Mouse (Mus musculus): Measurements from ENCODE around the gene Glcci1. TPM values are rescaled to one million over a fixed set of nuclear protein-coding genes. Genes with fewer than 3 reads are reported as not detected.

The Glcci1 gene
- total RNA-seq, 1 experiment from 2014 or later, result 37.4 TPM

DNA sequence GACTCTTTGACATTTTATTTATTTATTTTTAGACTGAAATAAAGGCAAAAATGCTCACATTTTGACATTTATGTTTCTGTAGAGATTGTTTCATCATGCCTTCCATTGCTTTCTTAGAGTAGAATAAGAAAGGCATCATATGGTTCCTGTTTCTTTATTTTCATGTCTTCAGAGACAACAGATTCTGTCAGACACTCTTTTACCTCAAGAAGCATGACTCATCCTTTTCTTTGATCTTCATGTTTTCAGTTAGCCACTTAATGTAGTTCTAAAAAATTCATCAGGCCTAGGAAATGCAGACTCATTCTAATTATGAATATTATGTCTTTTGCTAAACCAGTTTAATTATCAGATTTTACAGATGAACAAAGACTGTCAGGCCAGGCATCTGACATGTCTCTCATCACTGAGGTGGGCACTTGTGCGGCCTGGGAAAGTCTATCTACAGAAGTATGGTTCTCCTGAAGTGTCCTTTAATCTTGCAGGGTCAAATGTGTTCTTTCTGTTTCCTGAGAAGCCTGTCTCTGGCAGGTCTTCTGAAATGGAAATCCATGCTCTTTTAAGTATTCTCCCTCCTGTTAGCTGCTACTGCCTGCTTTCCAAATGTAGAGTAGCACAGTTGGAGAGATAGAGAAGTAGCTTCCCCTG lies 19.3 kb upstream of the Glcci1 start:
- ATAC-seq (ENCODE audit: extremely low read depth, insufficient number of reproducible peaks, low FRiP score, poor library complexity, severe bottlenecking), result no peak

DNA sequence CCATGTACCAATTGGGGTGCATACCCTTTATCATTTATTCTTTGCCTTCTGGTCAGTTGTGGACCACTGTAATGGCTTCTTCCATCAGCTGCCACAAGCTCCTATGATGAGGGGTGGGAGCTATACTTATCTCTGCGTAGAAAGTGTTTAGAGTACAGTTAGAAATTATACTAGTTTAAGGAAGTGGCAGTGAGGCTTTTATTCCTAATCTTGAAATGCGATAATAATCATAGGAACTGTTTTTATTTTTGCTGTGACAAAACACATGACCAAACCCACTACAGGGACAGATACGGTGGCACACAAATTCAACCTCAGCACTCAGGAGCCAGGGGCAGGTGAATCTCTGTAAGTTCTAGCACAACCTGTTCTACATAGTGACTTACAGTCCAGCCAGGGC lies 17.2 kb upstream of the Glcci1 start:
- no peak for ATAC-seq (ENCODE audit: extremely low read depth, insufficient number of reproducible peaks, low FRiP score, poor library complexity, severe bottlenecking)

DNA sequence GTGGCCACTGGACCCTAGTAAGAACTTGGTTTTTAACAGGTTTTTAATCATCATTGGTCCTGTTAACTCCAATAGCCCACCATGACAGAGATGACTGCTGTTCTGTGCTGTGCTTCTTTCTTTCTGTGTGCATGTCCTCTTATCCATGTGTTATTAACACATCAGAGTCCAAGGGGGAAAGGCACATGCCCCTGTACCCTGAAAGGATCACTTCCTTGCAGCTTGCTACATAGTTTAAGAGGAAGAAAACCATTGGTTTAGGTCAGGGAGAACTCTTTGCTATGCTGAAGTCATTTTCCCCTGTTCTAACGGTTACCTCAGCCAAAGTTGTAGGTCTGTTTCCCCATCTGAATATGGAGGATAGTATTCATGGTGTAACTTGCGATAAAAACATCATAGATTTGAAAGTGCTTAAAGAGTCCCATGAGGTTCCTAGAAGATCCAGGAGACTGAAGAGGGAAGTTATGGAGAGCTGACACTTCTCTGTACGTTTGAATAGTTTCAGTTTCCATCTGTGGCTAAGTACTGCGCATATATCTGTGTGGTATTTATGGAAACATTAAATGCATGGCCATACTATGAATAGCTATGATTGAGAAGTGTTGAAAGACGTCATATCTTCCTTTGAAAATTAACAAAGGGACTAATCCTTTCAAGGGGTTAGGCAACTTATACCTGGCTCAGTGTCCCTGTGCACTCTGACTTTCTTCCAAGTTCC lies 14.1 kb upstream of the Glcci1 start:
- peak; percentile 54; the same call in 1 of the 2 replicates for ATAC-seq (ENCODE audit: extremely low read depth, insufficient number of reproducible peaks, low FRiP score, poor library complexity, severe bottlenecking)

DNA sequence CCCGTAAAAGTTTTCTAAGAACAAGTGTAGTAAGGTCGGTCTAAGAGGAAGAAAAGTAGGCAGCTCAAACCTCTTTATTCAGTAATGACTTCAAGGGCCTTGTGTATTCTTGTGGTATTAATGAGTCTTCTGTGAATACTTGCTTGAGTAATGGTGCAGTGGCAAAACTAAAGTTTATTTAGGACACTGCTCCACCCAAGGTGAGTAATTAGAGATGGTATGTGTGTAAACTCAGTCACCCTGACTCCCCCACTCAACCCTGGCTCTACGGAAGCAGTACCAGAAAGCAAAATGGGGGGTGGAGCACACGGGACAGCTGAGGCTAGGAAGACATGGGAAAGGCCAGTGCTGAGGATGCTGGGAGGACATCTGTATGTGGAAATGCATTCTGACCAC lies 13.6 kb upstream of the Glcci1 start:
- ATAC-seq (ENCODE audit: extremely low read depth, insufficient number of reproducible peaks, low FRiP score, poor library complexity, severe bottlenecking), result no peak

DNA sequence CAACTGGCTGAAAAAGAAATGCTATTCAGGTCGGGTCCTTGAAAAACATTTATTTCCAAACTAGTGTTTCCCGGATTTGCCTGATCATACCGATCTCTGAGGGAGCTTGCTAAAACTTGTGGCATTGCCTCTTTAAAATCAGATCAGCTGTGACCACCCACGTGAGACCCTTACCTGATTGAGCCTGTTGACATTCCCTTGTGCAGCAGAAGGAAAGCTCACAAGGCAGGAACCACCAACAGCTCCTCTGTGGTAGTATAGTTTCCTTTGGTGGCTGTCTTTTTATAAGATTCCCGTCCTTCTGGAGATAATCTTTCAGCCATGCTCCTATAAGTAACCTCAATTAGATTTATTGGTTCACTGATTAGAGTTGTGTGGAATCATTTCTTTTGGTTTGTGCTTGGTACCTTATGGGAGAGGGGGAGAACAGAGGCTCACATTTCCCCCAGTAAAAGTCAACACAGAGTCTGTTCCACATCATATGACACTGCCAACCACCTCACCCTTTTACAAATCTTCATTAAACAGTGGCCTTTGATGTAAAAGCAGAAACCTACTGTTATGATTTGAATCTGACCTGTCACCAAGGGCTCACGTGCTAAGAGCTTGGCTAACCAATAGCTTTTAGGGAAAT lies 12.0 kb upstream of the Glcci1 start:
- ATAC-seq (ENCODE audit: extremely low read depth, insufficient number of reproducible peaks, low FRiP score, poor library complexity, severe bottlenecking), result no peak

DNA sequence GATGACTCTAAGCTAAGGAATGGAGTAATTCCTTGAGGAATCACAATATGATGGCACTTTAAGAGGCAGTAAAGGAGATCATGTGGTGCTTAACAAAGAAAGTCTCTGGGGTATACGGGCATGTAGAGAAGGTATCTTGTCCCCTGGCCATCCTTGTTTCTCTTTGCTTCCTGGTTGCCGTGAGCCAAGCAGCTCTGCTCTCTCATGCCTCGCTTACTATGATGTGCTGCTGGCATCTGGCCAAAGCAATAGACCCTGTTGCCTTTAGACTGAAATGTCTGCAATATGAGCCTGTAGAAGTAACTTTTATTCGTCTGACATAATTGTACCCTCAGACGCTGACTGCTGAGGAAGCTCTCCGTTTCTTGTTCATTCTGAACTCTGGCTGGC lies 11.5 kb upstream of the Glcci1 start:
- no peak for ATAC-seq (ENCODE audit: extremely low read depth, insufficient number of reproducible peaks, low FRiP score, poor library complexity, severe bottlenecking)

DNA sequence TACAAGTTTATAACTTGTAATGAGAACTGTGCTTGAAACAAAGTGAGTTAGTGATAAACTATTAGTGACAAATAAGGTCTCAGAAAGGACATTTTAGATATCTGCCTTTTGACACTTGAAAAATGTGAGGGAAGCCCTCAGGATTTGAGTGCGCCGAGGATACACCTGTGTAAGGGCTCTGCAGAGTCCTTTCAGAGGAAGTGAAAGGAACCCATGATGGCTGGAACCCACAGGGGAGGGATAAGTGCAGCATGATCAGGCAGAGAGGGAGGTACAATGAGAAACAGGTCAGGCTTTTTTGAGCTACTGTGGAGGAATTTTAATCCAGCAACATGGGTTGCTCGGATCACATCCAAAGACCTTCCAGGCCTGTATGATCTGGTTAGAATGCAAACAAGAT lies 10.4 kb upstream of the Glcci1 start:
- ATAC-seq (ENCODE audit: extremely low read depth, insufficient number of reproducible peaks, low FRiP score, poor library complexity, severe bottlenecking), result peak; percentile 73

DNA sequence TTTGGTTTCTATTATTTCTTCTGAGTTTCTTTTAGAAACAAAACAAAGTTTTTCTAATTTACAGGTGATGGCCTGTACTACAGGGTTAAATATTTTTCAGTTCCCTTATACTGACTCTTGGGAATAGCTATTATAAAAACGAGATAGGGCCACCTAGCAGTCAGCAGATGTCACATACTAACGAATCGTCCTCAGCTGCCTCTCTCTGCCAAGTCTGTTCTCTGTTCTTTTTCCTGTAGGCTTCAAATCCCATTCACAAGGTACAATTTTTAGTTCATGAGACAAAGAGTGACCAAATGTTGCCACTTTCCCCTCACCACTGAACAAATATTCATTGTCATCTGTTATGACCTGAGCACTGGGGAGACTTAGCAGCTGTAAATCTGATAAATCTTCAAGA lies 5.4 kb upstream of the Glcci1 start:
- no peak for ATAC-seq (ENCODE audit: extremely low read depth, insufficient number of reproducible peaks, low FRiP score, poor library complexity, severe bottlenecking)

DNA sequence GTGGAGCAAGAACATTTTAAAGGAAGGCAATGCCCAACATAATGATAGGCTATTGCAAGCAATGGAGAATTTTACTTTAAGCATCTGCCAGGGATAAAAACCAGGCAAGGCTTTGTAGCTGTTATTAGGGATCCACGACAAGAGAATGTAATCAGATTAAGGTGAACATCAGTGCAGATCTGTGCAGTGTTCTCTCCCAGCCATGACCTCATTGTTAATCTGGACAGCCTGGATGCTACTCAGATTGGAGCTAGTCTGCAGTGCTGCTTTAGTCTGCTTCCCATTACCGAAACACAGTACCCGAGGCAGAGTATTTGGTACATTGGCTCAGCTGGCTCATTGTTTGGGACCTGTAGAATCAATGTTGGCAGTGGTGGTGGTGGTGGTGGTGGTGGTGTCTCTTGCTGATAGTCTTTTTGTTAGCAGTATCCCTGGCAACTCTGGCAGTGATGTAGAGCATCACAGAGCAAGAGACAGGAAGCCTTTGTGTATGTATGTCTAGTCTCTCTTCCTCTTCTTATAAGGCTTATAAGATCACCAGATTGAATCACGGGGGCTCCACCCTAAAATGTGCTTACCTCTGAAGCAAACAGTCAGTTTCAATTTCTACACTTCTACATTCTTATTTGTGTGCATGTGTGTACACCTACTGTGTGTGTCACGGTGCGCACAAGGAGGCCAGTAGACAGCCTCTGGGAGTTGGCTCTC lies 4.7 kb upstream of the Glcci1 start:
- ATAC-seq (ENCODE audit: extremely low read depth, insufficient number of reproducible peaks, low FRiP score, poor library complexity, severe bottlenecking), result peak; percentile 69

DNA sequence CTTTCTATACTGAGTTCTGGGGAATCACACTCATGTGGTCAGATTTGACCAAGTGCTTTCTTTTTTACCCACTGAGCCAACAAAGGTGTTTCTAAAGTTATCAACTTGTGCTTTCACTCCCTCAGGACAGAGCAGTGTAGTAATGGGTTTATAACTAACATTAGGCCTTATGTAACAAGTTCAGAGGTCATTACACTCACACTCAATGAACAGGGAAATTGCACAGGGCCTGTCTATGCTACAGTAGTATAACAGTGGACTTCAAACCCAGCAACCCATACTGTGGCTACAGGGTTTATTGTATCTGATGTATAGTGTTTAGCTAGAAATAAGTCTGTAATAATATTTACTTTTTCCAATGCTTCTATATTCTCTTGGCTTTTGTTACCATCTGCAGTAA lies 2.8 kb upstream of the Glcci1 start:
- ATAC-seq (ENCODE audit: extremely low read depth, insufficient number of reproducible peaks, low FRiP score, poor library complexity, severe bottlenecking), result no peak

DNA sequence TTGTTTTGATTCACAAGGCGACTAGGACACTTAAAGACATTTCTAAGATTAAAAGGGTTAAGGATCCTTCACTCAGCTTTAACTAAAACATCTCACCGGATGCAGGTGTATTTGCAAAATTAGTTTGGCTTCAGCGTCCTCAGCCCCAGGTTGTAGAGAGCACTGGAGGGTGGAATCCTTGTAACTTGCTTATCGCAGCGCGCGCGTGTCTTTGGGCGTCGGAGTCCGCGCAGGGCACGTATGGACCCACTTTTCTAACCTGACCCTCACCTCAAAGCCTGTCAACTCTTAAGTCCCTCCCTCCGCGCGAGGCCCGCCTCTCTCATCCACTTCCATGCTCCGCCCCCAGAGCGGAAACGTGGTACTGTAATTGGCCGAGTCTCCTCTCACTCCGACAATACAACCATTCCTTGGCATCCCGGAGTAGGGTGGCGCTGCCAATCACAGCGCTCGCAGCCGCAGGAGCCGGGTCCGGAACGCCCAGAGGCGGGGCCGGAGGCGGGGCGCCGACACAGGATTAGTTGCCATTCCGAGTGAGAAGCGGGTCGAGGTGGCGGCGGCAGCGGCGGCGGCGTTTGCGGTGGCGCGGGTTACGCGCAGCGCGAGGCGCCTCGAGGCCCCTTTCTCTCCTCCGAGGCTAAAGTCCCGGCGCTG lies 390 bp upstream of the Glcci1 start:
- ATAC-seq (ENCODE audit: extremely low read depth, insufficient number of reproducible peaks, low FRiP score, poor library complexity, severe bottlenecking), result peak; percentile 89

DNA sequence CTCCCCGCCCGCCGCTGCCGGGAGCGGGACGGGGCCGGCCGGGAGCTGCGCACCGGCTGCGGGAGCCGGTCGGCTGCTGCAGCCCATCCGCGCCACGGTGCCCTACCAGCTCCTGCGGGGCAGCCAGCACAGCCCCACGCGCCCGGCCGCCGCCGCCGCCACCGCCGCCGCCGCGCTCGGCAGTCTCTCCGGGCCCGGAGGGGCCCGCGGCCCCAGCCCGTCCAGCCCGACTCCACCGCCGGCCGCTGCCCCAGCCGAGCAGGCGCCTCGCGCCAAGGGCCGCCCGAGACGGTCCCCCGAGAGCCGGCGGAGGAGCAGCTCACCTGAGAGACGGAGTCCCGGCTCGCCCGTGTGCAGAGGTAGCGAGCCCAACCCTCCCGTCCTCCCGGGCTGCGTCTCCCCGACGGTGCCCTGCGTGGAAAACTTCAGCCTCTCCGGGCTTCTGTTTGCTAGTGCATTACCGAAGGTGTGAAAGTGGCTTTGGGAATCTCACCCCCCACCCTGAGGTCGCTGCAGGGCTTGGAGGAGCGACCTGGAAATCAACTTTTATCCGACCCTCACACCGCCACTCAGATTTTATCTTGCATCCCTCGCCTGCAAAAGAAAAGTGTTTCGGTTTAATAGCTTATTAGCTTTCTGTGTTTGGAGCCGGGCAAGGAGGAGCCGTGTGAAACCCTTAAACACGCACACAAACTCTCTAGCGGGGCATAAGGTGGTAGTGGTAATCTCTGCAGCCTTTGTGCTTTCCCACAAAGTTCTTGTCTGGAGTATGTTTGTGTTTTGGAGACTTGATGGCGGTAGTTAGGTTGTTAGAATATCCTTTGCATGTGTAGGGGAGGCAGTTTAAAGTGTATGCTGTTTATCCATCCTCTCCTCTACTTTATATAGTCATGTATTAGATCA lies 812 bp downstream of the Glcci1 start:
- ATAC-seq (ENCODE audit: extremely low read depth, insufficient number of reproducible peaks, low FRiP score, poor library complexity, severe bottlenecking), result no peak

DNA sequence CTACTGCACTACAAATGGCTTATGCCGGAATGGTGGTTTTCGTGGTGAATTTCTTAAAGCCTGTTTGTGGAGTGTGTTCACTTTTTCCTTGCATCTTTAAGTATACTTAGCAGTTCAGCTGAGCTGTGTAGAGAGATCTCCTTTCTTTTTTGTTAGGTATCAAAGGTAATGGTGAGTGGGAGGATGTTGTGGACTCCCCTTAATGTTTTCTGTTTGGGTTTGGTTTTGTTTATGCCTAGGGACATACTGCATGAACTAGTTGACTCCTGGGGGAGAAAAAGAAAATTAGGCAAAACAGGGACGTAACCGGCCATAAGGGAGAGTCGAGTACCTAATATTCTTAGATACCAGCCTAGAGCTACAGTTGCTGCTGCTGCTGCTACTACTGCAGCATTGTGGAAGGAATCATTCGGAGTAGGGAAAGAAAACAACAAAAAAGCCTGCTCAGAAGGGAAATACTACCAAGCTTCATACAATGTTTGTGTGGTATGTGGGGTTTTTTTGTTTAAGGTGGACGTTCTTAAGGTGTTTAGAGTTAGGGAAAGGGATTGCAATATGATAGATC lies 1.5 kb downstream of the Glcci1 start:
- ATAC-seq (ENCODE audit: extremely low read depth, insufficient number of reproducible peaks, low FRiP score, poor library complexity, severe bottlenecking), result no peak

DNA sequence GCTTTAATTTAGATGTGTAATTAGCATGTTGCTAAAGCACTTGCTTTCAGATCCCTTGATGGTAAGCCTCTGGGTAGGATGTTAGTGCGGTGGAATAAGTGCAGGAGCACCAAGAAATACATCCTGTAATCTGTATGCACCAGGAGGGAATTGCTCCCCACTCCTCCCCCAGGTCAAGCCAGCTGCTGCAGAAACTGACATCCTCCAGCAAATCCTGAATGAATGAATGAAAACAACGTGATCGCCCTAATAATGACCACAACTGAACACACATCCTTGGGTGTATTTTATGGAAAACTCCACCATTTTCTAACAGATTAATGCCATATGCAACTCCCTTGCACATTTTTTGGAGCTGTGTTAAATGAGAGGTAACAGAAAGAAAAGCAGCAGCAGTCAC lies 2.0 kb downstream of the Glcci1 start:
- no peak for ATAC-seq (ENCODE audit: extremely low read depth, insufficient number of reproducible peaks, low FRiP score, poor library complexity, severe bottlenecking)

DNA sequence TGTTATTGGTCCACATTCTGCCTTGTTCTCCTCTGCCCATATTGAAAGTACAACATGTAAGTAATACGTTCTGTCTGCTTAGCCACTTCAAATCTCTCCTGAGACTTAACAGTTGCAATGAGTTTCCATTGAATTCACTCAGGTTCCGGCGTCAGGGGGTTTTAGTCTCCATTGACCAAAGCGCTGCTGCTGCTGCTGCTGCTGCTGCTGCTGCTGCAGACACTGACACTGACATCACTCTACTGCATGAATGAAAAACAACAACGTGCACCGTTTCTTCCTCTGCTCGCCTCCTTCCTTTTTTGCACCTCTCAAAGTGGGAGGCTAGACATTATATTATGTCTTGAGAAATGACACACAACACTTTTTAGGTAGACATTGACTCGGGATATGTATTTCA lies 3.0 kb downstream of the Glcci1 start:
- ATAC-seq (ENCODE audit: extremely low read depth, insufficient number of reproducible peaks, low FRiP score, poor library complexity, severe bottlenecking), result no peak

DNA sequence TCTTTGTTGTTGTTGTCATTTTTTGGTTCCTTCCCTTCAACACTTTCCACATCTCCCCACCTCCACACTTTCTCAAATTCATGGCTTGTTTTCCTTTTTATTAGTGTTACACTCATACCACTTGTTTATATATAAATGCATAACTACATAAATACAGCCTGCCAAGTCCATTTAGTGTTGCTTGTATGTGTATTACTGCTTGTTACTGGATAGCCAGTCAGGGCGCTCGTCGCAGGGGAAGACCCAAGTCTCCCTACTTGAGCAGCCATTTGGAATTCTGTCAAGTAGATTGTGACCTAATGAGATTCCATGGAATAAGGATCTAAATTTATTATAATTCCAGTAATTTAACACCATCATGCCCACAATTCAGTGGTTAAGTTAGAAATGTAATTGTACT lies 10.3 kb downstream of the Glcci1 start:
- ATAC-seq (ENCODE audit: extremely low read depth, insufficient number of reproducible peaks, low FRiP score, poor library complexity, severe bottlenecking), result no peak

DNA sequence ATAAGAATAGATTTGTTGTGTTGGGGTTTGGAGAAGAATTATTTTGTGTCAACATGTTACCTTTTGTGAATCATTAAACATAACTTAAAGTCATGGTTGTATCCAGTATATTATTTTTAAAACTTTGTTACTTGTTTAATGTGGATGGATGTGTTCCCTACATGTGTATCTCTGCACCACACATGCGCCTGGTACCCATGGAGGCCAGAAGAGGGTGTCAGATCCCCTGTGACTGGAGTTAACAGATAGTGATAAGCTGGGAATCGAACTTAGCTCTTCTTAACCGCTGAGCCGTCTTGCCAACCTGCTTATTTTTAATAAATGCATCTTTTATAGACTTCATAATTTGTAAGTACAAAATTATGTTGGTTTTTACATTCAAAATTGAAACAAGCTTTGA lies 11.8 kb downstream of the Glcci1 start:
- no peak for ATAC-seq (ENCODE audit: extremely low read depth, insufficient number of reproducible peaks, low FRiP score, poor library complexity, severe bottlenecking)

DNA sequence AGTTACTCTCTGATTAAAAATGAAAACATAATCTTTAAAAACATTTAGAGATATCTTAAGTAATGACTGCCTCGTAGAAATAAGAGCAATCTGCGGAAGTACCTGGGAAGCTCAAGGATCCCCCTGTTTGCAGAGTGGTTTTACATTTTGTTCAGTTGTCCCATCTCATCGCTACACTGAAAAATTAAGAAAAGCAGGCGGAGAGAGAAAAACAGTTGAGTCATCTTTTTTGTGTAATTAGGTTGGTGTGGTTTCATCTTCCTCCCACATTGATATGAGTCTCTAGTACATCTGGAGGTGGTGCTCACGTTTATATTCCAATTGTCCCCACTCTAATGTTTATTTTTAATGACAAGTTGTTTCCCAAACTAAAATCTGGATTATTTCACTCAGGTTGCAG lies 15.3 kb downstream of the Glcci1 start:
- ATAC-seq (ENCODE audit: extremely low read depth, insufficient number of reproducible peaks, low FRiP score, poor library complexity, severe bottlenecking), result no peak
